8 mouse cellular contexts compared by ENCODE assay signal in the genomic region with DNA sequence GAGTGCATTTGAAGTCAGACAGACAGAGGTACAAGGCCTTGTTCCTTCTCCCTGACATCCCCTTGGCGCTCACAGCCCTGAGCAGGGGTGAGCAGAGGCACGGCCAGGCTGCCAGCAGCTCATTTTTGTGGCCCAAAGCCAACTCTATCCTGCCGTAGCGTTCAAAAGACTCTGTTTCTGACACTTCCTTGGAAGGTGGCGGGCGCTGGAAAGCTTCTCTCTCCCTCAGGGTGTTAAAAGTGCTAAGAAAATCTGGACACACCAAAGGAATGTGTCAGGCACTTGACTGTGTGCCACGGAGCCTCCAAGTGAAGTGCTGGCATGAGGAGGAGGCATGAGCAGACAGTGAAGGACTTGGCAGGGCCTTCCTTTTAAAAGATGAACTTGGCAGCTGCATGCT. TPM values are rescaled to one million over a fixed set of nuclear protein-coding genes. Genes with fewer than 3 reads are reported as not detected.
A peak's percentile ranks its signal among the peaks of the same experiment; 100 is the strongest.
DNase-seq lines count a peak whose midpoint lies in the region; ATAC-seq and TF ChIP-seq lines count a peak whose summit lies in the region.

No protein-coding gene starts in this region.

- no peak overlapping the region for H3K4me3 ChIP-seq in embryonic facial prominence, embryonic 14.5 days (ENCODE audit: low read depth, low read length)
- no peak overlapping the region for H3K4me3 ChIP-seq in embryonic facial prominence, embryonic 10.5 days
- no peak overlapping the region for H3K4me3 ChIP-seq in testis, adult 2 months (ENCODE audit: control insufficient read depth, low read depth, low read length)

- H3K27me3 ChIP-seq in embryonic facial prominence, embryonic 14.5 days (replicated peaks; ENCODE audit: control insufficient read depth, insufficient read depth, low read length): no peaks in the 10 kb centered on the region
- H3K27me3 ChIP-seq in embryonic facial prominence, embryonic 10.5 days (replicated peaks; ENCODE audit: low read depth, poor library complexity, severe bottlenecking): no peaks in the 10 kb centered on the region
- no peaks in the 10 kb centered on the region for H3K27me3 ChIP-seq in testis, adult 2 months (ENCODE audit: control insufficient read depth, insufficient read depth, low read length)

- no peak for TF ChIP-seq POLR2A in testis, adult 2 months (IDR thresholded peaks at IDR 0.05; ENCODE audit: control insufficient read depth, low read depth, low read length)

- no peaks in the 10 kb centered on the region for H3K4me1 ChIP-seq in embryonic facial prominence, embryonic 14.5 days (ENCODE audit: control insufficient read depth, insufficient read depth, low read length)
- H3K4me1 ChIP-seq in embryonic facial prominence, embryonic 10.5 days: peaks cover 8% of the 10 kb centered on the region
- H3K4me1 ChIP-seq in testis, adult 2 months (ENCODE audit: control insufficient read depth, insufficient read depth, low read length): no peaks in the 10 kb centered on the region

- TF ChIP-seq CTCF in testis, adult 2 months (IDR thresholded peaks at IDR 0.05; ENCODE audit: control insufficient read depth, insufficient read depth, insufficient replicate concordance, low read depth, low read length): no peak

- peak; percentile 36 for DNase-seq in embryonic facial prominence, embryonic 14.5 days (ENCODE audit: low spot score)
- DNase-seq in embryonic facial prominence, embryonic 10.5 days (ENCODE audit: low spot score): no peak
- DNase-seq in 3T3-L1 (ENCODE audit: low read depth, low spot score): peak; percentile 63
- peak; percentile 63 for DNase-seq in left cerebral cortex, postnatal 4 days
- DNase-seq in thymus, postnatal 0 days (ENCODE audit: low spot score): no peak
- no peak for DNase-seq in spleen, adult 18-20 months

- H3K36me3 ChIP-seq in embryonic facial prominence, embryonic 14.5 days (ENCODE audit: control insufficient read depth, insufficient read depth, low read length): peaks cover 76% of the 10 kb centered on the region
- peaks cover 80% of the 10 kb centered on the region for H3K36me3 ChIP-seq in embryonic facial prominence, embryonic 10.5 days (replicated peaks)
- H3K36me3 ChIP-seq in testis, adult 2 months (ENCODE audit: control insufficient read depth, insufficient read depth, low read length): no peaks in the 10 kb centered on the region

- H3K27ac ChIP-seq in embryonic facial prominence, embryonic 14.5 days (replicated peaks; ENCODE audit: low read depth, low read length): no peak overlapping the region
- H3K27ac ChIP-seq in embryonic facial prominence, embryonic 10.5 days (replicated peaks): no peak overlapping the region
- 0 out of 2 replicates have a peak overlapping the region, but pooled peaks have one; percentile 5 for H3K27ac ChIP-seq in testis, adult 2 months (ENCODE audit: control insufficient read depth, insufficient read depth, low read depth, low read length)

- intact Hi-C loops in left cerebral cortex, postnatal 4 days (cut with DNase I): no loop called here

- ATAC-seq in embryonic facial prominence, embryonic 14.5 days (ENCODE audit: low read depth): no peak; the same call in 1 of the 2 replicates
- peak; percentile 54 for ATAC-seq in frontal cortex, adult (ENCODE audit: low TSS enrichment)

- no peaks in the 10 kb centered on the region for H3K9me3 ChIP-seq in embryonic facial prominence, embryonic 14.5 days (ENCODE audit: control insufficient read depth, low read length)
- no peaks in the 10 kb centered on the region for H3K9me3 ChIP-seq in embryonic facial prominence, embryonic 10.5 days

- H3K9ac ChIP-seq in embryonic facial prominence, embryonic 14.5 days (ENCODE audit: low read depth, low read length): no peak overlapping the region

- H3K4me2 ChIP-seq in embryonic facial prominence, embryonic 14.5 days (ENCODE audit: low read depth, low read length): no peak overlapping the region

- WGBS in embryonic facial prominence, embryonic 14.5 days: 75% methylated on average over 7 of the region's 7 CpGs
- 88% methylated on average over 7 of the region's 7 CpGs for WGBS in embryonic facial prominence, embryonic 10.5 days

RNA-seq across cellular contexts. Expression of a gene that starts 9.7 kb away (rescaled TPM):
- polyA plus RNA-seq in embryonic facial prominence, embryonic 14.5 days (2014; fragmentation: Nextera tagmentation; extraction: Ambion mirVana): 0.19 and 0.38 TPM in 2 replicates
- not detected in 2 replicates for polyA plus RNA-seq in embryonic facial prominence, embryonic 10.5 days (2016; fragmentation: Nextera tagmentation; extraction: Ambion mirVana)
- total RNA-seq in left cerebral cortex, postnatal 4 days (2021): under 1 TPM; 0.12 to 0.14 TPM
- not detected in 2 replicates for polyA plus RNA-seq in testis, adult 2 months (2012; rRNA removed)
- 0.14 TPM in 1 of 2 replicates, not detected in the other for polyA plus RNA-seq in thymus, postnatal 0 days (2015; fragmentation: Nextera tagmentation; extraction: Ambion mirVana)

RNA-seq across cellular contexts. Expression of a gene that starts 12.8 kb away (rescaled TPM):
- 98.7 and 100 TPM in 2 replicates for polyA plus RNA-seq in embryonic facial prominence, embryonic 14.5 days (2014; fragmentation: Nextera tagmentation; extraction: Ambion mirVana)
- 18.5 and 19.6 TPM in 2 replicates for polyA plus RNA-seq in embryonic facial prominence, embryonic 10.5 days (2016; fragmentation: Nextera tagmentation; extraction: Ambion mirVana)
- total RNA-seq in left cerebral cortex, postnatal 4 days (2021): 10 to 100 TPM; 10.9 to 12.4 TPM
- polyA plus RNA-seq in testis, adult 2 months (2012; rRNA removed): 10.4 and 11.9 TPM in 2 replicates
- polyA plus RNA-seq in thymus, postnatal 0 days (2015; fragmentation: Nextera tagmentation; extraction: Ambion mirVana): 6.5 and 6.9 TPM in 2 replicates

RNA-seq across cellular contexts. Expression of a gene that starts 13.0 kb away (rescaled TPM):
- 28.1 and 31.4 TPM in 2 replicates for polyA plus RNA-seq in embryonic facial prominence, embryonic 14.5 days (2014; fragmentation: Nextera tagmentation; extraction: Ambion mirVana)
- 40.1 and 40.2 TPM in 2 replicates for polyA plus RNA-seq in embryonic facial prominence, embryonic 10.5 days (2016; fragmentation: Nextera tagmentation; extraction: Ambion mirVana)
- 10 to 100 TPM; 29.7 to 36.2 TPM for total RNA-seq in left cerebral cortex, postnatal 4 days (2021)
- polyA plus RNA-seq in testis, adult 2 months (2012; rRNA removed): 14.1 and 18.6 TPM in 2 replicates
- 21.6 and 22.2 TPM in 2 replicates for polyA plus RNA-seq in thymus, postnatal 0 days (2015; fragmentation: Nextera tagmentation; extraction: Ambion mirVana)

RNA-seq across cellular contexts. Expression of a gene that starts 27.5 kb away (rescaled TPM):
- 0.21 and 0.26 TPM in 2 replicates for polyA plus RNA-seq in embryonic facial prominence, embryonic 14.5 days (2014; fragmentation: Nextera tagmentation; extraction: Ambion mirVana)
- 0.25 TPM in 1 of 2 replicates, not detected in the other for polyA plus RNA-seq in embryonic facial prominence, embryonic 10.5 days (2016; fragmentation: Nextera tagmentation; extraction: Ambion mirVana)
- total RNA-seq in left cerebral cortex, postnatal 4 days (2021): under 1 TPM; 0.38 to 0.48 TPM
- polyA plus RNA-seq in testis, adult 2 months (2012; rRNA removed): 114 and 136 TPM in 2 replicates
- 0.12 TPM in 1 of 2 replicates, not detected in the other for polyA plus RNA-seq in thymus, postnatal 0 days (2015; fragmentation: Nextera tagmentation; extraction: Ambion mirVana)

RNA-seq across cellular contexts. Expression of a gene that starts 48.8 kb away (rescaled TPM):
- 673 and 697 TPM in 2 replicates for polyA plus RNA-seq in embryonic facial prominence, embryonic 14.5 days (2014; fragmentation: Nextera tagmentation; extraction: Ambion mirVana)
- 980 and 1,001 TPM in 2 replicates for polyA plus RNA-seq in embryonic facial prominence, embryonic 10.5 days (2016; fragmentation: Nextera tagmentation; extraction: Ambion mirVana)
- 1,000 to 10,000 TPM; 1,087 to 1,125 TPM for total RNA-seq in left cerebral cortex, postnatal 4 days (2021)
- polyA plus RNA-seq in testis, adult 2 months (2012; rRNA removed): 821 and 914 TPM in 2 replicates
- polyA plus RNA-seq in thymus, postnatal 0 days (2015; fragmentation: Nextera tagmentation; extraction: Ambion mirVana): 532 and 561 TPM in 2 replicates

Comparison
In these comparisons a context has a peak if more than half of its experiments do, and no peak if none do; other contexts are left out.
1. DNase-seq: peak in embryonic facial prominence, embryonic 14.5 days (single experiment), 3T3-L1 (single experiment) and left cerebral cortex, postnatal 4 days (single experiment); none in embryonic facial prominence, embryonic 10.5 days (single experiment), thymus, postnatal 0 days (single experiment) and spleen, adult 18-20 months (0 of 2).